Mouse (Mus musculus) limb, embryonic 12.5 days (tissue): ENCODE data around the gene Foxl1. TPM values are rescaled to one million over a fixed set of nuclear protein-coding genes. Genes with fewer than 3 reads are reported as not detected.

ENCODE experiments used
- ATAC-seq: fragments of 200-750 bp; cut with Nextera tagmentation; 2 replicates; pipeline ENCODE4 v1.8.0; 2017; ENCODE audit warnings: low read depth, moderate TSS enrichment; ENCODE audit not compliant: insufficient number of reproducible peaks, insufficient read depth, low FRiP score, low TSS enrichment
- H3K27ac ChIP-seq: fragments of 300-500 bp; sonication (generic); 2 replicates; pipeline ENCODE4 v1.5.1; 2016; ENCODE audit warnings: mild to moderate bottlenecking, moderate library complexity
- H3K27me3 ChIP-seq: fragments of 300-500 bp; sonication (generic); 2 replicates; pipeline ENCODE4 v1.6.1; 2016; ENCODE audit warnings: mild to moderate bottlenecking, moderate library complexity
- H3K36me3 ChIP-seq: fragments of 300-500 bp; sonication (generic); 2 replicates; pipeline ENCODE4 v1.6.1; 2016; ENCODE audit warnings: mild to moderate bottlenecking, moderate library complexity
- H3K4me1 ChIP-seq: fragments of 300-500 bp; sonication (generic); replicated peaks from 2 replicates; pipeline ENCODE4 v1.6.1; 2016
- H3K4me2 ChIP-seq: fragments of 300-500 bp; sonication (generic); 2 replicates; pipeline ENCODE4 v1.6.1; 2016; ENCODE audit warnings: mild to moderate bottlenecking, moderate library complexity
- H3K4me3 ChIP-seq: fragments of 300-500 bp; sonication (generic); replicated peaks from 2 replicates; pipeline ENCODE4 v1.5.1; 2016; ENCODE audit warnings: mild to moderate bottlenecking
- H3K9ac ChIP-seq: fragments of 300-500 bp; sonication (generic); replicated peaks from 2 replicates; pipeline ENCODE4 v1.6.1; 2016; ENCODE audit warnings: mild to moderate bottlenecking, moderate library complexity
- H3K9me3 ChIP-seq: fragments of 300-500 bp; sonication (generic); 2 replicates; pipeline ENCODE4 v1.6.1; 2016; ENCODE audit warnings: mild to moderate bottlenecking, moderate library complexity
- WGBS: fragments of 180-500 bp; shearing (Covaris S2); methylation state at CpG from one replicate; pipeline ENCODE4 v1.1.7; 2016; 5-methylcytosine and 5-hydroxymethylcytosine counted together
- polyA plus RNA-seq: library from polyadenylated mRNA; unstranded; fragments of >200 nt; fragmentation: Nextera tagmentation; extraction: Ambion mirVana; gene quantifications from 2 replicates; pipeline ENCODE4 v1.2.1, GENCODE M21; 2016

The Foxl1 gene
- polyA plus RNA-seq, 1 experiment from 2014 or later: 0.08 TPM

DNA sequence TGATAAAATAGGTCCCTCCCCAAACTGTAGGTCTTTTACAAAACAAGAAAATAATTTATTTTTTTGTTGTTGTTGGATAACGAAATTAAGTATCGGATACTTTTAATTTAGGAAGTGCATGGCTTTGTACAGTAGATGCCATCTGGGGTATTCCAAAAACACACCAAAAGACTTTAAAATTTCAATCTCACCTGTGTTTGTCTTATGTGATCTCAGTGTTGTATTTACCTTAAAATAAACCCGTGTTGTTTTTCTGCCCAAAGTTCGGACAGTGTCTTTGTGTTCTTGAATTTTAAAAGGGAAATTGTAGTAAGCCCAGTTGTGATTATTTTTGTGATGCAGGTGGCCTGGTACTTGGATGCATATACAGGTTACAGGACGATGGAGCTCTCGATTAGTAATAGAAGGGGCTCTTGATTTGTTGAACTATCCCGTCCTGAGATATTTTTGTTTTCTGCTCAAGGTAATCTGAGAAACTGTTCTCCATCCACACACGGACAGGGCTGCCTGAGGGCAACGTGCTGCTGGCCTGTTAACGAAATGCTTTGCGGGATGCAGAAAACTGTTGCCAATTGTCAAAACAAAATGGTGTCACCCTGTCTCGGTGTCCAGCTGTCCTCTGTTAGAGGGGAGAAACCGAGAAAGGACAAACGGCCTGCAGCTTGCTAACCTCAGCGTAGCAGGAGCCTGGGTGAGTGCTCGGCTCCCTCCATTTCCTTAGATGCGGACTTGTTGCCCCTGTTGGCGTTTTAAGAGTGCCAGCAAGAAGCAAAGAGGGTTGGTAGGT, 8.9 kb upstream of the Foxl1 start:
- peaks cover 93% of the 10 kb centered on the region for H3K27me3 ChIP-seq
- peak overlapping the region; percentile 70; the same call in 1 of the 2 replicates for H3K9ac ChIP-seq
- no peak for ATAC-seq
- H3K9me3 ChIP-seq: no peaks in the 10 kb centered on the region
- 2% methylated on average over 18 of the region's 18 CpGs for WGBS
- peak overlapping the region; percentile 91 for H3K4me2 ChIP-seq
- 0 out of 2 replicates have a peak, but pooled peaks cover 7% of the 10 kb centered on the region for H3K36me3 ChIP-seq
- no peak overlapping the region for H3K27ac ChIP-seq
- peaks cover 45% of the 10 kb centered on the region for H3K4me1 ChIP-seq
- peak overlapping the region; percentile 62 for H3K4me3 ChIP-seq

DNA sequence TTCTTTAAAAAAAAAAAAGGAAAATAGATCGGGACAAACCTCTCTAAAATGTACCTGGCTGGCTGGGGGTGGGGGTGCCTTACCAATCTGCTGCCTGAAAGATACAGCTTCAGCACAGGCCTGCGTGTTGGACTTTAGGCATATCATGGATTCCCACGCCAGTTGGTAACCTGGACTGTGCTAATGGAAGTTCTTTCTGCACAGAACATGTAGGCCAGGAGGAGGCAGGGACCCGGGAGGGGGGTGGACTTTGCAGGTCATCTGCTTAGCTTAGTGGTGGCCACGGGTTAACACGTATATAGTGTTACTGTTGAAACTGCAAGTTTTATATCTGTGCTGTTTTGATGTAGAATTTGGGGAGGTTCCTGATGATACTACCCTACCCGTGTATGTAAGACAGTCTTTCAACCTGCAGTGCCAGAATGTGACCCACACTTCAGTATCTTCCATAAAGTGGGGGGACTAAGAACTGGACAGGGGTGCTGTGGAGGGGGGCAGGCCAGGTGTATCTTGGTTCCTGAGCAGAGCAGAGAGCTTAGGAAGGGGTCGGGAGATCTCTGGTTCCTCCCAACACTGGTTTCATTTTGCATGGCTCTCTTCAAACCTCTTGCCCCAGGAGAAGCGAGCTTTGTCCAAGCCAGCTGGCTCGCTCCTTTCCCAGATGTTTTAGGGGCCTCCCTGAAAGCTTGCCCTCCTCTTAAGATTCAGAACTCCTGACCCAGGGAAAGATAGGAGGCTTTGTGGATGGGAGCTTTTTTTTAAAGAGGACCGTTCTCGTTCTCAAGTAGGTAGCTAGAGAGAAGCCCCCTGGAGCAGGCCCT, 7.9 kb upstream of the Foxl1 start:
- H3K27ac ChIP-seq: no peak overlapping the region
- 0 out of 2 replicates have a peak, but pooled peaks cover 7% of the 10 kb centered on the region for H3K36me3 ChIP-seq
- peaks cover 39% of the 10 kb centered on the region for H3K4me1 ChIP-seq
- H3K4me2 ChIP-seq: peak overlapping the region; percentile 91
- no peak for ATAC-seq
- no peaks in the 10 kb centered on the region for H3K9me3 ChIP-seq
- H3K4me3 ChIP-seq: peak overlapping the region; percentile 62
- no peak overlapping the region for H3K9ac ChIP-seq
- peaks cover 93% of the 10 kb centered on the region for H3K27me3 ChIP-seq
- WGBS: 4% methylated on average over 12 of the region's 12 CpGs

DNA sequence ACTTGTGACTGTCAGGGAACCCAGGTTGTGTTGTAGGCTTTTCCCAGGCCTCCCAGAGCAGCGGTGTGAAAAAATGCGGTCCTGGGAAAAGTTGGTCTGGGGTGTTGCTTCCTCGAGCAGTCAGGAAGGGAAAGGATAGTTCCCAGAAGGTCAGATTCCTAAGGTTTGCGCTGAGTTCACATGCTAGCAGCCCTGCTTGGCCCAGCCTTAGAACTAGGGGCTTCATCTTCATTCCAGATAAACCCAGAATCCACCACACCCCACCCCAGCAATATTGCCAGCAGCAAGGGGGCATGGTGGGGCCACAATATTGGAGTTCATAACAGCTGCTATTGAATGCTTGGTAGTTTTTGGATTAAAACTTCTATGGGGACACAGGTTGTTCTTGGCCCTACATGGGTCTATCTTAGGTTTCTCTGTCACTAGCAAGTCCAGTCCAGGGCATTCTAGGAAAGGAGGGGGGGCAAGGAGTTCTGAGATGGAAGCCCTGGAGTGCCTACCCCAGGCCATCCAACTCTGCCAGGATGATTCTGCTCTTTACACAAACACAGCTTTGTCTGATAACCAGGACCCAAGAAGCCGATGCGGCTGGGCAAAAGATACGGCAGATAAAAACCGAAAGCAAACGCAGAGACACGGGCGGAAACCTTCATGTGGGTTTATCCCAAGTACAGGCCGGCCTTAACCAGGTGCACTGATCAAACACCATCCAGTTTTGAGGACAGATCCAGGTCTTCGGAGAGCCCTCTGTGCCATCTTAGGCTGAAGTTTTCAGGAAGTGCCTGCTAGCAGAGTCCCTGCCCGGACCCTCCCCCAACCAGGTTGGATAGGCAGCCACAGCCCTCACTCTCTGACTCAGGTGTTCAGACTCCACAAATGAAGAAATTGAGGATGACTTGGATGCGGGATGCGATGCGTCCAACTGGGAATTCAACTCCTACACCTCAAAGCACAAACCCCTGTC, 7.0 kb upstream of the Foxl1 start:
- H3K27me3 ChIP-seq: peaks cover 94% of the 10 kb centered on the region
- H3K4me3 ChIP-seq: peak overlapping the region; percentile 62
- H3K9ac ChIP-seq: 0 out of 2 replicates have a peak overlapping the region, but pooled peaks have one; percentile 18
- WGBS: 15% methylated on average over 17 of the region's 17 CpGs
- 0 out of 2 replicates have a peak, but pooled peaks cover 7% of the 10 kb centered on the region for H3K36me3 ChIP-seq
- peaks cover 41% of the 10 kb centered on the region for H3K4me1 ChIP-seq
- H3K27ac ChIP-seq: no peak overlapping the region
- H3K9me3 ChIP-seq: no peaks in the 10 kb centered on the region
- no peak for ATAC-seq
- H3K4me2 ChIP-seq: peak overlapping the region; percentile 91

DNA sequence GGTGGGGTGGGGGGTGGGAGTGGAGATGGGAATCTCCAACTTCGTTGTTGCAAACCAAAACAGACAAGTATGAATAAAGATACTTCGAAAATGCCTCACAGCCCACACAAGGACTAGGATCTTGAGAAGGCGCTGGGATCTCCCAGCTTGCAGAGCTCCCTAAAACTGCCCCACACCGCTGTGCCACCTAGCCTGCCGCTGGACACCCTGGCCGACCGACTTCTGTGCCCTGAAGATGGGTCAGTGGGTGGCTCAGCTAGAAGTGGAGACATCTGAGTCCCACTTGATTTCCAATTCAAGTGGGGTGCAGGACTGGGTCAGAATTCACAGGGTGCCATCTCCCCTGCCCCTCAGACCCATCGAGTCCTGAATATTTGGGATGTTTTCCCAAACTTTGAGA, 6.0 kb upstream of the Foxl1 start:
- Histone ChIP-seq H3K9me3 (no peaks in the 10 kb centered on the region), H3K4me3 (no peak overlapping the region), H3K27ac (no peak overlapping the region), H3K27me3 (peaks cover 97% of the 10 kb centered on the region), H3K4me2 (no peak overlapping the region), H3K4me1 (peaks cover 45% of the 10 kb centered on the region), H3K36me3 (0 out of 2 replicates have a peak, but pooled peaks cover 7% of the 10 kb centered on the region), H3K9ac (no peak overlapping the region)
- 28% methylated on average over 8 of the region's 8 CpGs for WGBS
- ATAC-seq: no peak

DNA sequence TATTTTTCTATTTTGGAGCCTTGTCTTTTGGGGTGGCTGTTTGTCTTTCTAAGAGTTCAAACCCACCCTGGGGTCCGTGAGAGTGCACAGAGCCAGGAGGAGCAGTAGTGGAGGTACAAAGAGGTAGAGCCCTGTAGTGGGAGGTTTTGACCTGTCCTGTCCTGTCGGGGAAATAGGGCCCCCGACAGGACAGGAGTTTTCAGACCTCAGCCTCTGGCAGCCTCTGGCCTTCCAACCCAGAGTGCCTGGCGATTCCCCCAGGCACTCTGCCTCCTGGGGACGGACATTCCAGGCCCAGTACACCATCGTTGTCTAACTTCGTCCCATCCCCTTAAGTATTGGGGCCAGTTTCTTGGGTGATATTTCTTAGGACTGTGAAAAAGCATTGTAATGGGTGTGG, 5.4 kb upstream of the Foxl1 start:
- Histone ChIP-seq H3K27ac (no peak overlapping the region), H3K9me3 (no peaks in the 10 kb centered on the region), H3K36me3 (0 out of 2 replicates have a peak, but pooled peaks cover 7% of the 10 kb centered on the region), H3K4me1 (peaks cover 45% of the 10 kb centered on the region), H3K4me2 (no peak overlapping the region), H3K4me3 (no peak overlapping the region), H3K9ac (no peak overlapping the region), H3K27me3 (peaks cover 97% of the 10 kb centered on the region)
- WGBS: 8% methylated on average over 7 of the region's 7 CpGs
- no peak for ATAC-seq

DNA sequence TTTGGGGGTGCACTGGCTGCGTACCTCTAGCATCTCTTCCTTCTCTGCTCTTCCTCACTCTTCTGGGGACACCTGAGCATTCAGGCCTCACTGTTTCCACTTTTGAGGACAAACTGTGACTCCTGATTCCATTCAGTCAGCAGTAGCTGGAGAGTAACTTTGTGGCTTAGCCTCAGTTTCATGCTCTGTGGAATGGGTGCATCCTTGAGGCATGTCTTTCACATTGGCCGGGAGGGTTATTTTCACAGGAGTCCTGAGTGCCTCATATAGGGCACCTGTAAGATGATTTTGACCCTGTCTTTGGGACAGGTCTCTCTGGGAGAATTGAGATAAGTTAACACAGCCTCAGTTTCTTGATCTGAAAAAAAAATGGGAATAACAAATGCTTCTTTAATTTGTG, 4.6 kb upstream of the Foxl1 start:
- H3K9ac ChIP-seq: no peak overlapping the region
- ATAC-seq: no peak
- no peak overlapping the region for H3K27ac ChIP-seq
- 46% methylated on average over 2 of the region's 2 CpGs for WGBS
- no peak overlapping the region for H3K4me3 ChIP-seq
- H3K4me1 ChIP-seq: peaks cover 45% of the 10 kb centered on the region
- no peaks in the 10 kb centered on the region for H3K9me3 ChIP-seq
- 0 out of 2 replicates have a peak, but pooled peaks cover 7% of the 10 kb centered on the region for H3K36me3 ChIP-seq
- peaks cover 97% of the 10 kb centered on the region for H3K27me3 ChIP-seq
- H3K4me2 ChIP-seq: no peak overlapping the region

DNA sequence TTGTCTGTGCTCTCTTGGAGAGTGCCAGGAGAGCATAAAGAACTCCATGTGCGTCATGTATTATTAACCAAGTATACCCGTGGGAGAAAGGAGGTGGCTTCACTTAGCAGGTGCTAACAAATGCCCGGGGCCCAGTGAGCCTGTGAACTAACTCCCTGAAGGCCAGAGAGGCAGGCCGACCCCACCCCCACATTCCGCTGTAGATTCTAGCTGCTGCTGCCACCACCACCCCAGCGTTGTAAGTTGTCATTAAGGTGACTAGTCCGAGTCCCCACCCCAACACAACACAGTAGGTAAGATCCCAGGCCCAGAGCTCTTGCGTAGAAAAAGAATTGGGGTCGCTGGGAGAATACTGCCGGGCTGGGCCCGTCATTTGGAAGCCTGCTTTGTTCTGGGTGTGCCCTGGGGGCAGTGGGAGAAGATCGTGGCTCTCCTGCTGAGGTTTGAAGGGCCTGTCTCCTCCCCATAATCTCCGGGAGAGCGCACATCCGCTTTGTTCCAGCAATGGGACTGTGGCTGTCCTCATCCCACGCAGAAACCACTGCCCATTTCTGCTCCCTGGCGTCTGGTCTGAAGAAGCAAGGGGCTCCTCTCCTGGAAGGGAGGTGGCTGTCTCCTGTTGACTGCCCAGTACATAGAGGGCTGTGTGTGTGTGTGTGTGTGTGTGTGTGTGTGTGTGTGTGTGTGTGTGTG, 3.0 kb upstream of the Foxl1 start:
- Histone ChIP-seq H3K9ac (0 out of 2 replicates have a peak overlapping the region, but pooled peaks have one; percentile 0), H3K27ac (no peak overlapping the region), H3K36me3 (0 out of 2 replicates have a peak, but pooled peaks cover 7% of the 10 kb centered on the region), H3K4me1 (peaks cover 57% of the 10 kb centered on the region), H3K4me3 (peak overlapping the region; percentile 34), H3K27me3 (peaks cover 100% of the 10 kb centered on the region), H3K9me3 (no peaks in the 10 kb centered on the region), H3K4me2 (peak overlapping the region; percentile 61)
- WGBS: 3% methylated on average over 17 of the region's 17 CpGs
- ATAC-seq: 0 out of 2 replicates have a peak, but pooled peaks have one; percentile 4

DNA sequence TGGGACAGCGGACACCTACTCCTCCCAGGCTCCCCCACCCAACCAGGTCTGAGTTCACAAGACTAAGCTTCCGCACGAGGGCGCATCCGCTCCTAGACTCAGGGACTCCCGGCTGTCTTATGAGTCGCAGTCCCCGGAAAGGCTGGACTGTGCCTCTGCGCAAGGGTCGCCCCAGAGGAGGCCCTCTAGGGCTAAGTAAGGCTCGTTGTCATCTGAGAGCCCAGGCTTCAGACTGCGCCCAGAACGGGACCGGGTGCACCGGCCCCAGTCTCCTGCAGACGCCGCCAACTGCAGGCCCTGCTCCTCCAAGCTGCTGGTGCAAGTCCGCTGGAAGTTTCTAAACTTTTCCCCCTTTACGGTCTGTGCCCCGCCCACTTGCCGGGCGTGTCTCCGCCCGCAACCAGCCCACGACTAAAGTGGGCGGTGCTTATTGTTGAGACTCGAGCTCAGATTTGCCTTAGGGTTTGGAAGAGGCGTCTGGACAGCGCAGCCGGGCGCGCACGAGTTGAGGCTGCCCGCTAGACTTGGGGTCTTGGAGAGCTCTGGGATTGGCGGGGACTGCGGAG, 2.3 kb upstream of the Foxl1 start:
- Histone ChIP-seq H3K4me2 (peak overlapping the region; percentile 61), H3K9ac (no peak overlapping the region; the same call in 1 of the 2 replicates), H3K36me3 (0 out of 2 replicates have a peak, but pooled peaks cover 7% of the 10 kb centered on the region), H3K9me3 (no peaks in the 10 kb centered on the region), H3K27me3 (peaks cover 100% of the 10 kb centered on the region), H3K27ac (no peak overlapping the region), H3K4me1 (peaks cover 54% of the 10 kb centered on the region), H3K4me3 (peak overlapping the region; percentile 34)
- 1% methylated on average over 35 of the region's 36 CpGs for WGBS
- peak; percentile 75 for ATAC-seq

DNA sequence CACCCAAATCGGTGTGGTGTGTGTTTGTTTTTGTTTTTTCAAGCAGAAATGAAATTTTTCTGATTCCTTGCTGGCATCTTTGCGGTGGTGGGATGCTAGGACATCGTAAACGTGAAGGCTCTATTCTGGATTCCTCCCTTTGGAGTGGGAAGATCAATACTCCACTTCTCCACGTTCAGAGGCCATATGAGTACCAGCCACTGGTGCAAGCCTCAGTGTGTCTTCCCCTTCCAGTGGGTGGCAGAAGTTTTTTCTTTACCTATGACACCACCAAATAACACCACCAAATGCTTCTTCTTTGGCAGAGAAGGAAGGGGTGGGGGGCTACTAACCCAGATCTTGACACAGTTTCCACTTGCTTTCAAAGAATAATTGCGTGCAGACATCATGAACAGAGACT, 1.5 kb upstream of the Foxl1 start:
- Histone ChIP-seq H3K27ac (no peak overlapping the region), H3K9ac (no peak overlapping the region), H3K4me1 (peaks cover 47% of the 10 kb centered on the region), H3K36me3 (0 out of 2 replicates have a peak, but pooled peaks cover 7% of the 10 kb centered on the region), H3K4me3 (0 out of 2 replicates have a peak overlapping the region, but pooled peaks have one; percentile 34), H3K4me2 (peak overlapping the region; percentile 61), H3K27me3 (peaks cover 100% of the 10 kb centered on the region), H3K9me3 (no peaks in the 10 kb centered on the region)
- ATAC-seq: no peak
- WGBS: 4% methylated on average over 6 of the region's 6 CpGs
